Mouse (Mus musculus) intestine, embryonic 14.5 days (tissue): Measurements from ENCODE around the gene Adamts9. TPM values are rescaled to one million over a fixed set of nuclear protein-coding genes. Genes with fewer than 3 reads are reported as not detected.

Source experiments
- ATAC-seq: fragments of 200-750 bp; cut with Nextera tagmentation; replicated peaks from 2 replicates; pipeline ENCODE4 v1.8.0; 2017; ENCODE audit warnings: low read depth, moderate number of reproducible peaks, moderate TSS enrichment, moderate library complexity; ENCODE audit not compliant: low FRiP score, low TSS enrichment
- DNase-seq: peaks from one replicate; pipeline ENCODE4 v3.0.0-alpha.2; 2018; ENCODE audit warnings: low spot score
- H3K27ac ChIP-seq: fragments of 300-500 bp; sonication (generic); 2 replicates; pipeline ENCODE4 v1.5.1; 2014; ENCODE audit warnings: low read depth, mild to moderate bottlenecking, control low read depth
- H3K27me3 ChIP-seq: fragments of 300-500 bp; sonication (generic); replicated peaks from 2 replicates; pipeline ENCODE4 v1.6.1; 2014; ENCODE audit warnings: low read length, control low read depth; ENCODE audit not compliant: control insufficient read depth, insufficient read depth
- H3K36me3 ChIP-seq: fragments of 300-500 bp; sonication (generic); 2 replicates; pipeline ENCODE4 v1.6.1; 2014; ENCODE audit warnings: low read length, control low read depth; ENCODE audit not compliant: control insufficient read depth, insufficient read depth
- H3K4me1 ChIP-seq: fragments of 300-500 bp; sonication (generic); replicated peaks from 2 replicates; pipeline ENCODE4 v1.6.1; 2014; ENCODE audit warnings: low read length, control low read depth, mixed read lengths; ENCODE audit not compliant: control insufficient read depth, insufficient read depth
- H3K4me2 ChIP-seq: fragments of 300-500 bp; sonication (generic); 2 replicates; pipeline ENCODE4 v1.6.1; 2014; ENCODE audit warnings: low read length
- H3K4me3 ChIP-seq: fragments of 300-500 bp; sonication (generic); 2 replicates; pipeline ENCODE4 v1.5.1; 2014; ENCODE audit warnings: low read depth, low read length, control low read depth, mixed read lengths
- H3K9ac ChIP-seq: fragments of 300-500 bp; sonication (generic); 2 replicates; pipeline ENCODE4 v1.6.1; 2014; ENCODE audit warnings: mild to moderate bottlenecking, low read length
- H3K9me3 ChIP-seq: fragments of 300-500 bp; sonication (generic); 2 replicates; pipeline ENCODE4 v1.6.1; 2016; ENCODE audit warnings: low read length, control low read depth; ENCODE audit not compliant: control insufficient read depth
- WGBS: fragments of 180-500 bp; shearing (Covaris S2); extraction: QIAGEN DNeasy Blood & Tissue Kit; methylation state at CpG from one replicate; pipeline ENCODE4 v1.1.7; 2014; 5-methylcytosine and 5-hydroxymethylcytosine counted together
- polyA plus RNA-seq: library from polyadenylated mRNA; unstranded; fragments of >200 nt; fragmentation: Nextera tagmentation; extraction: Ambion mirVana; gene quantifications from 2 replicates; pipeline ENCODE4 v1.2.1, GENCODE M21; 2014

The Adamts9 gene
- 7.4 and 13.6 TPM in 2 replicates for polyA plus RNA-seq

GRCm38 (mm10) chr6:92943057-92943781 lies at the start of gene Adamts9:
TSS of gene Adamts9 (minus strand) at chr6:92943492.
- H3K27ac ChIP-seq = peak within 1 kb of the TSS; percentile 84
- H3K4me2 ChIP-seq = peak within 1 kb of the TSS; percentile 96
- 0 out of 2 replicates have a peak, but pooled peaks cover 15% of the 10 kb centered on the region for H3K27me3 ChIP-seq
- DNase-seq (peak; percentile 86), ATAC-seq (peak; percentile 81)
- peak within 1 kb of the TSS; percentile 72 for H3K4me3 ChIP-seq
- no peaks in the 10 kb centered on the region for H3K36me3 ChIP-seq
- WGBS = under 1% methylated on average over 64 of the region's 68 CpGs
- peak within 1 kb of the TSS; percentile 67 for H3K9ac ChIP-seq
- no peaks in the 10 kb centered on the region for H3K9me3 ChIP-seq
- peaks cover 3% of the 10 kb centered on the region for H3K4me1 ChIP-seq

- no peaks in the 10 kb centered on the region for H3K27me3 ChIP-seq
- H3K9ac ChIP-seq = no peak overlapping the region
- no peak overlapping the region for H3K4me3 ChIP-seq
- H3K4me2 ChIP-seq = no peak overlapping the region
- H3K9me3 ChIP-seq = 0 out of 2 replicates have a peak, but pooled peaks cover 3% of the 10 kb centered on the region
- H3K36me3 ChIP-seq = no peaks in the 10 kb centered on the region
- DNase-seq (no peak), ATAC-seq (no peak)
- 26% methylated on average over 1 of the region's 1 CpGs for WGBS
- 0 out of 2 replicates have a peak, but pooled peaks cover 5% of the 10 kb centered on the region for H3K4me1 ChIP-seq
- no peak overlapping the region for H3K27ac ChIP-seq
Observed at GRCm38 (mm10) chr6:92991616-92992015, 48.3 kb upstream of the Adamts9 start.

GRCm38 (mm10) chr6:92988620-92988998 lies 45.3 kb upstream of the Adamts9 start:
- Histone ChIP-seq H3K4me3 (no peak overlapping the region), H3K9ac (no peak overlapping the region), H3K4me1 (0 out of 2 replicates have a peak, but pooled peaks cover 5% of the 10 kb centered on the region), H3K4me2 (no peak overlapping the region), H3K27ac (no peak overlapping the region), H3K36me3 (no peaks in the 10 kb centered on the region), H3K27me3 (no peaks in the 10 kb centered on the region), H3K9me3 (0 out of 2 replicates have a peak, but pooled peaks cover 3% of the 10 kb centered on the region)
- ATAC-seq (no peak), DNase-seq (no peak)
- WGBS = 84% methylated on average over 10 of the region's 10 CpGs

- 68% methylated on average over 14 of the region's 14 CpGs for WGBS
- H3K36me3 ChIP-seq = no peaks in the 10 kb centered on the region
- no peak for DNase-seq
- no peak overlapping the region for H3K4me2 ChIP-seq
- H3K4me1 ChIP-seq = 0 out of 2 replicates have a peak, but pooled peaks cover 5% of the 10 kb centered on the region
- ATAC-seq = no peak
- 0 out of 2 replicates have a peak, but pooled peaks cover 3% of the 10 kb centered on the region for H3K9me3 ChIP-seq
- H3K4me3 ChIP-seq = no peak overlapping the region
- H3K27me3 ChIP-seq = no peaks in the 10 kb centered on the region
- H3K27ac ChIP-seq = no peak overlapping the region
- H3K9ac ChIP-seq = no peak overlapping the region
Observed at GRCm38 (mm10) chr6:92987846-92988619, 44.7 kb upstream of the Adamts9 start.

DNA sequence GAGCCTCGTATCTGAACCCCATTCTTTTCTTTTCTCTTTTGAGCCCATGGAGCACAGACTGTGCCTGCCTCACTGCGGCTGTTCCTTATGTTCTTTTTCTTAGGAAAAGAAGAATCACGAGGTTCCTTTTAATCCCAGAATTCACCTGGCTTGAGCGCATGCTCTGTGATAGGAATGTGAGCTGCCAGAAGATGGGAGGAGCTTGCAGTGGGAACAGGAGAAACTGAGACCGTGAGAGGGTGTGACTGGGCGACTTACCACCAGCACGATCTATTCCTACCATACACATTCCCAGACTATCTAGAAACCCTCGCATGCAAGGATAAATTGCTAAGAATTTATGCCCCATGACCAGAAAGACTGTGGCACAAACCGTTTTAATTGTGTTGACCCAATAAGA lies 44.1 kb upstream of the Adamts9 start:
- ATAC-seq = no peak
- Histone ChIP-seq H3K27ac (no peak overlapping the region), H3K4me3 (no peak overlapping the region), H3K36me3 (no peaks in the 10 kb centered on the region), H3K9me3 (0 out of 2 replicates have a peak, but pooled peaks cover 3% of the 10 kb centered on the region), H3K27me3 (no peaks in the 10 kb centered on the region), H3K9ac (no peak overlapping the region), H3K4me2 (no peak overlapping the region), H3K4me1 (0 out of 2 replicates have a peak, but pooled peaks cover 5% of the 10 kb centered on the region)
- whole genome bisulfite sequencing = 84% methylated on average over 9 of the region's 9 CpGs
- DNase-seq = no peak

DNA sequence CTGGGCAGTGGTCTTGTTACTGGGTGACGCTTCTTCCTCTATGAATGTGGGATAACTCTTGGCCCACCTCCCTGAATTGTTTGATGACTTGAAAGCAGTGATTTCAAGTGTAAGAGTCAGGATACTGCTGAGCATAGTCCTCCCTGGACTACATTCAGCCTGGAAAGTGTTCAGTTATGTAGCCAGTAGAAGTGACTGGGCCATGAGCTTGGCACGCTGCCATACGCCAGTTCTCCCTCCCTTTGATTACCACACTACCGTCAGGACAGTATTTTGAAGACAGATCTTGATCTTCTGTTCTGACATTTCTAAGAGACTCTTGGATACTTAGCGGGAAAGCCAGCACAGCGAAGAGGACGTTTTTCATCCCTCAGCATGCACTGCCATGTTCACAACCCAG lies 40.1 kb upstream of the Adamts9 start:
- H3K27me3 ChIP-seq = no peaks in the 10 kb centered on the region
- 66% methylated on average over 7 of the region's 7 CpGs for WGBS
- H3K9me3 ChIP-seq = no peaks in the 10 kb centered on the region
- no peaks in the 10 kb centered on the region for H3K4me1 ChIP-seq
- no peak overlapping the region for H3K4me2 ChIP-seq
- DNase-seq (no peak), ATAC-seq (no peak)
- no peak overlapping the region for H3K27ac ChIP-seq
- H3K36me3 ChIP-seq = no peaks in the 10 kb centered on the region
- no peak overlapping the region for H3K9ac ChIP-seq
- H3K4me3 ChIP-seq = no peak overlapping the region

GRCm38 (mm10) chr6:92981451-92982186 lies 38.3 kb upstream of the Adamts9 start:
- 83% methylated on average over 7 of the region's 7 CpGs for WGBS
- H3K27ac ChIP-seq = no peak overlapping the region
- no peak overlapping the region for H3K4me2 ChIP-seq
- no peak for ATAC-seq
- H3K27me3 ChIP-seq = no peaks in the 10 kb centered on the region
- H3K36me3 ChIP-seq = no peaks in the 10 kb centered on the region
- DNase-seq = no peak
- H3K4me3 ChIP-seq = no peak overlapping the region
- H3K9me3 ChIP-seq = no peaks in the 10 kb centered on the region
- no peaks in the 10 kb centered on the region for H3K4me1 ChIP-seq
- H3K9ac ChIP-seq = no peak overlapping the region

DNA sequence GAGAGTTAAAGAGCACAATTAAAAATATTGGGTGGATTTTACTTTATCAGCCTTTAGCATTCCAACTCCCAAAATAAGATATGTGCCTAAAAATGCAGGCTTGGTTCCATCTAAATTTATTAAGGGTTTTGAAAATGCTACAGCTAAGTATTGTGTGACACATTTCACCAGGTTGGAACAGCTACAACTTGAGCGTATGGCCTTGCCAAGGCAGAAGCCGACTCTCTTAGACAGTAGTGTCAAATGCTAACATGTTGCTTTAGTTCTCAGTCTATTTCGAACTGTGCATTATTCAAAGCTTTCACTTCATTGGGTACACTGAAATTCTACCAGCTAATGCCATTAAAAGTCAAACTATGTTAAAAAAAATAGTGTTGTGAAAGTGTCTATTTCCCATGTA lies 30.0 kb upstream of the Adamts9 start:
- DNase-seq (no peak), ATAC-seq (no peak)
- Histone ChIP-seq H3K27ac (no peak overlapping the region), H3K27me3 (no peaks in the 10 kb centered on the region), H3K9ac (no peak overlapping the region), H3K36me3 (no peaks in the 10 kb centered on the region), H3K9me3 (no peaks in the 10 kb centered on the region), H3K4me3 (no peak overlapping the region), H3K4me2 (no peak overlapping the region), H3K4me1 (no peaks in the 10 kb centered on the region; the same call in 1 of the 2 replicates)
- 90% methylated on average over 3 of the region's 3 CpGs for WGBS
